Mouse (Mus musculus) spleen, adult 2 months (tissue): Measurements from ENCODE around the gene Ucn. TPM values are rescaled to one million over a fixed set of nuclear protein-coding genes. Genes with fewer than 3 reads are reported as not detected.
A peak's percentile ranks its signal among the peaks of the same experiment; 100 is the strongest.

Source experiments
- DNase-seq, 2 experiments: peaks; one replicate each; pipeline versions ENCODE4 v3.0.0 to v3.0.0-alpha.2; 2012 to 2021; ENCODE audit warnings: low spot score in 2 of 2, low read depth in 1 of 2
- H3K27ac ChIP-seq: fragments of 200-500 bp; 2 replicates; pipeline ENCODE4 v1.5.1; 2012; ENCODE audit warnings: low read length, inconsistent platforms; ENCODE audit not compliant: insufficient read depth
- H3K27me3 ChIP-seq: fragments of 200-500 bp; 2 replicates; pipeline ENCODE4 v1.6.1; 2012; ENCODE audit warnings: mild to moderate bottlenecking, moderate library complexity, low read length, inconsistent platforms; ENCODE audit not compliant: control insufficient read depth, insufficient read depth
- H3K36me3 ChIP-seq: fragments of 200-500 bp; 2 replicates; pipeline ENCODE4 v1.6.1; 2012; ENCODE audit warnings: mild to moderate bottlenecking, low read length, inconsistent platforms; ENCODE audit not compliant: control insufficient read depth, insufficient read depth
- H3K4me1 ChIP-seq: fragments of 200-500 bp; 2 replicates; pipeline ENCODE4 v1.6.1; 2011; ENCODE audit warnings: inconsistent platforms; ENCODE audit not compliant: control insufficient read depth, insufficient read depth, insufficient read length
- H3K4me3 ChIP-seq: fragments of 200-500 bp; 2 replicates; pipeline ENCODE4 v1.5.1; 2011; ENCODE audit warnings: mild to moderate bottlenecking, inconsistent platforms; ENCODE audit not compliant: insufficient read depth, insufficient read length; ENCODE audit errors: extremely low read depth
- CTCF ChIP-seq: fragments of 200-500 bp; IDR thresholded peaks from 2 replicates; pipeline ENCODE4 v1.5.1; 2011; ENCODE audit warnings: mild to moderate bottlenecking, inconsistent platforms; ENCODE audit not compliant: insufficient read depth, insufficient read length, insufficient replicate concordance; ENCODE audit errors: extremely low read depth
- POLR2A ChIP-seq: fragments of 200-500 bp; IDR thresholded peaks from 2 replicates; pipeline ENCODE4 v1.6.1; 2011; ENCODE audit warnings: low read depth, low read length, inconsistent platforms
- WGBS: fragments of 180-500 bp; shearing (Covaris S2); methylation state at CpG from one replicate; pipeline ENCODE4 v1.1.7; 2018; 5-methylcytosine and 5-hydroxymethylcytosine counted together
- polyA plus RNA-seq: library from polyadenylated mRNA; depleted of rRNA; stranded (reverse); fragments of >200 nt; gene quantifications from 2 replicates; pipeline ENCODE4 v1.2.3, GENCODE M21; 2012; rRNA removed

Ucn gene
- polyA plus RNA-seq, 1 experiment: not detected

- Histone ChIP-seq H3K27ac (no peak overlapping the region), H3K4me3 (peak overlapping the region; percentile 32; the same call in 1 of the 2 replicates), H3K36me3 (no peaks in the 10 kb centered on the region), H3K27me3 (peaks cover 30% of the 10 kb centered on the region), H3K4me1 (peaks cover 22% of the 10 kb centered on the region)
- peak in 1 of 2 experiments; percentile 31 for DNase-seq
- WGBS: 3% methylated on average over 48 of the region's 54 CpGs
- TF ChIP-seq POLR2A (no peak), CTCF (no peak)
Observed at GRCm38 (mm10) chr5:31093151-31094041, 45.2 kb downstream of the Ucn start.

- Histone ChIP-seq H3K27ac (no peak overlapping the region), H3K4me3 (peak overlapping the region; percentile 32; the same call in 1 of the 2 replicates), H3K4me1 (peaks cover 22% of the 10 kb centered on the region), H3K27me3 (peaks cover 29% of the 10 kb centered on the region), H3K36me3 (no peaks in the 10 kb centered on the region)
- TF ChIP-seq CTCF (no peak), POLR2A (no peak)
- peak in 1 of 2 experiments; percentile 3 for DNase-seq
- WGBS: 10% methylated on average over 47 of the region's 53 CpGs
Observed at GRCm38 (mm10) chr5:31092231-31092975, 46.2 kb downstream of the Ucn start.

Other genes starting within 250 kb of the Ucn start
- gene Ost4, start 231.0 kb downstream of the Ucn start, polyA plus RNA-seq: 143 and 161 TPM in 2 replicates
- gene Emilin1, start 225.4 kb downstream of the Ucn start, polyA plus RNA-seq: 83.9 and 104 TPM in 2 replicates
- 28.0 and 30.2 TPM in 2 replicates for gene Khk, start 217.4 kb downstream of the Ucn start, polyA plus RNA-seq
- 0.47 and 0.76 TPM in 2 replicates for gene Cgref1, start 193.2 kb downstream of the Ucn start, polyA plus RNA-seq
- 227 and 270 TPM in 2 replicates for gene Preb, start 178.5 kb downstream of the Ucn start, polyA plus RNA-seq
- gene Tcf23, start 170.2 kb downstream of the Ucn start, polyA plus RNA-seq: 0.29 and 0.34 TPM in 2 replicates
- gene Atraid, start 90.5 kb downstream of the Ucn start, polyA plus RNA-seq: 43.9 and 53.5 TPM in 2 replicates
- 16.0 and 16.3 TPM in 2 replicates for gene Slc5a6, start 89.9 kb downstream of the Ucn start, polyA plus RNA-seq
- gene Cad, start 84.0 kb downstream of the Ucn start, polyA plus RNA-seq: 44.0 and 52.5 TPM in 2 replicates
- not detected in 2 replicates for gene Dnajc5g, start 32.5 kb downstream of the Ucn start, polyA plus RNA-seq
- 0.08 and 0.09 TPM in 2 replicates for gene Slc30a3, start 30.6 kb downstream of the Ucn start, polyA plus RNA-seq
- gene Trim54, start 22.1 kb downstream of the Ucn start, polyA plus RNA-seq: not detected in 2 replicates
- gene Mpv17, start 15.4 kb upstream of the Ucn start, polyA plus RNA-seq: 32.0 and 34.9 TPM in 2 replicates
- gene Gm29609, start 41.1 kb upstream of the Ucn start, polyA plus RNA-seq: 1.4 and 2.1 TPM in 2 replicates
- 47.3 and 48.9 TPM in 2 replicates for gene Gtf3c2, start 41.3 kb upstream of the Ucn start, polyA plus RNA-seq
- gene Snx17, start 54.4 kb upstream of the Ucn start, polyA plus RNA-seq: 58.4 and 66.9 TPM in 2 replicates
- 31.9 and 40.4 TPM in 2 replicates for gene Eif2b4, start 54.6 kb upstream of the Ucn start, polyA plus RNA-seq
- gene Zfp513, start 63.5 kb upstream of the Ucn start, polyA plus RNA-seq: 49.3 and 79.8 TPM in 2 replicates
- 65.7 and 110 TPM in 2 replicates for gene Ppm1g, start 81.9 kb upstream of the Ucn start, polyA plus RNA-seq
- gene Nrbp1, start 102.0 kb upstream of the Ucn start, polyA plus RNA-seq: 148 and 199 TPM in 2 replicates
- gene Gm9970, start 102.4 kb upstream of the Ucn start, polyA plus RNA-seq: 0.27 and 0.29 TPM in 2 replicates
- 25.0 and 37.0 TPM in 2 replicates for gene Krtcap3, start 112.9 kb upstream of the Ucn start, polyA plus RNA-seq
- 17.0 and 18.4 TPM in 2 replicates for gene Ift172, start 152.3 kb upstream of the Ucn start, polyA plus RNA-seq
- gene Fndc4, start 157.3 kb upstream of the Ucn start, polyA plus RNA-seq: 3.6 and 4.9 TPM in 2 replicates
- 0.08 TPM in 1 of 2 replicates, not detected in the other for gene Gckr, start 158.6 kb upstream of the Ucn start, polyA plus RNA-seq